Mouse (Mus musculus): Measurements from ENCODE around the gene Taf10.
A peak's percentile ranks its signal among the peaks of the same experiment; 100 is the strongest.

Gene Taf10

DNA sequence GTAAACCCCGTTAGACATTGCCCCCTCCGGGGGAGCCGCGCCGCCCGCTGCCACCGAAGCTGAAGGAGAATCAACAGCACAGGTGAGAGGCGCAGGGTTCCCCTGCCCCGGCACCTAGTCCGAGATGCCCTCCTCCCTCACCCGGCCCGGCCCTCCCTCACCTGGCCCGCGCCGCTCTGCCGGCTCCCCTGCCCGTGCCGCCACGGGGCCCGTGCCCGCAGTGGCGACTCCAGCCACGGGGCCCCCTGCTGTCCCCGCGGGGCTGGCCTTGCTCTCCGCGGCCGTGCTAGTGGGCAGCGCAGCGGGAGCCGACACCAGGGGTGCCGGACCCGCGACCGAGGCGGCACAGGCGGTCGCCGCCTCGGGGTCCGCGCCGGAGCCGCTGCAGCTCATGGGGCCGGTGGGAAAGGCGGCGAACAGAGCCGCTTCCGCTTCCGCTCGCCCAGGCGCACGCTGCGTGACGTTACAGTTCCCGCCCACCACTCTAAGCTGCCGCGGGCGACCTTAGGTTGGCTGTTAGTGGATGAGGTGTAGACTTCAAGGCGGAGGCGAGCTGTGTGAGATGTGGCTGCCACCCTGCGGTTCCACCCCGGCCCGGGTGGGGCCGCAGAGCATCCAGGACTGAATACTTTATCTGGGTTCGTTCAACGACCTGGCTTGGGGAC lies at the start of gene Taf10:
Taf10 (minus strand) TSS at position 436 of the 665 bp plus-strand sequence.
- DNase-seq (ENCODE audit: low read depth, low spot score), result peak; percentile 97

DNA sequence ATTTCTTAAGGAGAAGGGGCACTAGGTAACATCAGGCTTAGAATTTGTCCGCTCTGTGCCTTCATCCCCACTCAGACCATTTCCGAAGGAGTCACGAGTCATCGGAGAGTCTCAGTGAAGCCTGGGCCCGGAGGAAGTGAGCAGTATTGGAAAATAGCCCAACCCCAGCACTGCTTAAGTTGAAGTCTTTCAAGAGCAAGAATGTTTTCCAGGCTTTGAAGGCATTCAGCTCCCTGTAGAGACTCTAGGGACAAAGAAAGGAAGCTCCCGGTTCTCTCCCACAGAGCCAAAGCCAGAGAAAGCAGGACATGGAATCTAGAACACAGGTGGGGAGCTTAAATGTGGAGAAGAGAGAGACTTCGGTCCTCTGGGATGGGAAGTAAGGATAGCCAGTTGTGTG lies 49.5 kb upstream of the Taf10 start:
- no peak for DNase-seq (ENCODE audit: low read depth, low spot score)

DNA sequence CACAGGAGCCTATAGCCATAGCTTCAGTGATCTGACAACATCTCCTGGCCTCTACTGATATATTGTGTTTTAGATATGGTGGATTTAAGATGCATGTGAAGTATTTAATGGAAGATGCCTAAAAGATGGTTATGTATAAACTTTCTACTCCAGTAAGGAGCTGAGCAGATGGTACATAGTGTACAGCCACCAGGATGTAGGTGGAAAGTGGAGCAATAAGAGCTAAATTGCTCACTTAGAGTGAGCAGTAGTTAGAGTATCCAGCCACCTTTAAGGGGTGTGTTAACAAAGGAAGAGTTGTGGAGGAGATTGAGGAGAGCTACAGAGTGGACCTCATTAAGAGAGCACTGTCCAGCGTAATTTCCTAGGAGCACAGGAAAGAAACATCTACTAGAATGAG lies 47.0 kb upstream of the Taf10 start:
- DNase-seq (ENCODE audit: low read depth, low spot score), result no peak

DNA sequence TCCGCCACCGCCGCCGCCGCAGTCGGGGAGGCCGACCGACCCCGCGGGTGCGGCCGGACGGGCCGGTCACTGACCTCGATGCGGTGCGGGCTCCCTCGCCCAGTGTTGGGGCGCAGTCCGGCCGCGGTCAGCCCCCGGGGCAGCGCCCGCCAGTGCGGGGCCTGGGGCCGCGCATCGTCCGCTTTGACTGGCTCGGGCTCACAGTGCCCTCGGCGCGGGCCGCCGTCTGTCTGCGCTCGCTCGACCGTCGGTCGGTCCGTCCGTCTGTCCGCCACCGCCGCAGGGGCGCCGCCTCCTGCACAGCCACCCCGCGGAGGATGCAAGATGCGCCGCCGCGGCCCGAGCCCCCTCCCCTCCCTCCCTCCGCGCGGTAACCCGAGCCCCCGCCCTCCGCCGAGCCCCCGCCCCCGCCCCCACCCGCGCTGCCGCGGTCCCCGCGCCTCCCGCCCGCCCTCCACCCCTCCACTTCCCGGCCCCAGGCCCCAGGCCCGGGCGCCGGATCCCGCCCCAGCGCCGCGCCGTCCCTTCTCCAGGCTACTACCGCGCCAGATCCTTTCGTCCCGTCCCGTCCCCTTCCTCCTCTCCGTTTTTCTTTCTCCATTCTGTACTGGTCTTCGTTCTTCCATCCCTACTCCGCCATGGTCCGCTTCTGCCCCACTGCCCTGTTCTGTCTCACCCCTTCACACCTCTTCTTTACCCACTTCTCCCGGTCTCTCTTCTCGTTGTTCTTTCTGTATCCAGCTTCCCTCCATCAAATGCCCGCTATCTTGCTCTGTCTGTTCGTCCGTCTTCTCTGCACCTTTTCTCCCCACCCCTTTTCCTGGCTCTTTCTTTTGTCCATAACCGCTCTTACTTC lies 43.4 kb upstream of the Taf10 start, which contains the start of gene Dchs1:
Dchs1 (minus strand) TSS at position 370 of the 856 bp plus-strand sequence.
- peak; percentile 41 for DNase-seq (ENCODE audit: low read depth, low spot score)

DNA sequence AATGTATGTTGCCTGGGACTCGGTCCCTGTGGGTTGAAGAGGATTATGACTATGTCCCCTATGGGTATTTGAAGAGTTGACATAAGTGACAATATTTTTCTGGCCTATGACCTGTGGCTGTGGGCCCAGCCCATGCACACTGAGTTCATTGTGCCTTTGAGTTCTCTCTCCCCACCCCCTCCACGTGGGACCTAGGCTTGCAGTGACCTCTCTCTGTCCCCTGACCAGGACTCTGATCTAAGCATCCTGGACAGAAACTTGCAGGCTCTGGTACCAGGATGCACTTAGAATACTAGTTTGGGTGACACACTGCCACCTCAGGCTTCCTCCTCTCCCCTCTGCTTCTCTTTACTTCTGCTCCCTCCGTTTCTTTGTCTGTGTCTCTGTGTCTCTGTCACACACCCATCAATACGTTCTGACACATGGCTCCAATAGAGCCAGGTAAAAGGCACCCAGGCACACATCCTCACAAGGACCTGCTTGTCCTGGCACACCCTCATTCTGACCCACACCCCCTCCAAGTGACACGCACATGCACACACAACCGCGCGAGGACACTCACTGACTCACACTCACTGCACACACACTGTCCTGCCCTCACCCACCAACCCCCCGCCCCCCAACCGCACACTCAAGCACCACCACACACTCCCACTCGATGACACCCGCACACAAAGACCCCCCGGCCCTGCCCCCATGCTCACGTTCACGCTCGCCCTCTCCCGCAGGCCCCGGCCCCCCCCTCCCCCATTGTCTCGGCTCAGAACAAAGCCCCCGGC lies 42.5 kb upstream of the Taf10 start:
- DNase-seq (ENCODE audit: low read depth, low spot score), result peak; percentile 17

GRCm38 (mm10) chr7:105784556-105784955 lies 40.4 kb upstream of the Taf10 start:
- no peak for DNase-seq (ENCODE audit: low read depth, low spot score)

- no peak for DNase-seq (ENCODE audit: low read depth, low spot score)
Observed at GRCm38 (mm10) chr7:105783861-105784260, 39.7 kb upstream of the Taf10 start.

DNA sequence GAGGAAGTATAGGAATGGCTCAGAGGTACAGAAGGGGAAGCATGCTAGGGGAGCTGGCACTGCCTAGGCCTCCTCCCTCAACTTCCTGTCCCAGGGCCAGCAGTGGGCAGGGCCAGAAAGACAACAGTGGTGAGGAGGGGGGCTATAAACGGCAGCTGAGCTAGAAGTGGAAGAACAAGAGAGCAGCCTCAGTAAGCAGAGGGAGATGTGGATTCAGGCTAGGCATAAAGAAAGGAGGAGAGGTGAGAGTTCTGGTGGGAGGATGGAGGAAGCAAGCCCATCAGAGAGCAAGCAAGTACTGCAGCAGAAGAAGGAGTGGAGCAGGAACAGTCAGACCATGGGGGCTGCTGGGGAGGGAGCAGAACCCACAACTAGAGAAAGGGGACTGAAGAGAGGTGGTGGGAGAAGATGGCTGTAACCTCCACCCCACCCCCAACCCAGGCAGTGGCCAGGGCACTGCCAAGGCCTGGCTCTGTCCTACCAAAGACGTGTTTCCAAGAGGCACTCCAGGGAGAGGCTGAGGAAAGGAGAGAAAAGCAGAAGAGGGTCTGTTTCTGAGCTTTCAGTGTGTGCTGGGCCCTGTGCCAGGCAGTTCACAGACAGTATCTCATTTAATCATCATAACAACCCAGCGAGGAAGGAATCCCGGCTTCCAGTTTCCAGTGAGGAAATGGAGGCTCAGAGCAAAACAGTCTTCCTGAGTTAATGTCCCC lies 34.5 kb upstream of the Taf10 start:
- peak; percentile 36 for DNase-seq (ENCODE audit: low read depth, low spot score)

- DNase-seq (ENCODE audit: low read depth, low spot score), result no peak
Observed at GRCm38 (mm10) chr7:105777797-105778552, 33.8 kb upstream of the Taf10 start.

GRCm38 (mm10) chr7:105777316-105777715 lies 33.2 kb upstream of the Taf10 start:
- no peak for DNase-seq (ENCODE audit: low read depth, low spot score)

DNA sequence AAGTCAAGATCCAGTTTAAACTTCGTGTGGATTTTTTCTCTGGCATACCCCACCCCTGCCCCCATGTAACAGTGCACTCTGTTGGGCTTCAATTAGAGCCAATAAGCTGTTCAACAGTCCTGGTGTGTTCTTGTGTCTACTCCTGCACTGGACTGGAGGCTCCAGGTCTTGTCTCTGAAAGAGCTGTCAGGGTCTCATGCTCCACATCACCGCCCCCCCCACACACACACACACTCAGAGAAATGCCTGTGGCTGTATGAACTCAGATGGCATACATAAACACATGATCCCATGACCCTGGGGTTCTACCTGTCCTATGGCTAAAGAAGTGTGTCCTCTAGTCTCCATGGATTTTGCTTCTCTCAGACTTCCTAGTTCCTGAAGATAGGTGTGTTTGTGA lies 31.9 kb upstream of the Taf10 start:
- no peak for DNase-seq (ENCODE audit: low read depth, low spot score)

GRCm38 (mm10) chr7:105774661-105775060 lies 30.5 kb upstream of the Taf10 start:
- no peak for DNase-seq (ENCODE audit: low read depth, low spot score)

DNA sequence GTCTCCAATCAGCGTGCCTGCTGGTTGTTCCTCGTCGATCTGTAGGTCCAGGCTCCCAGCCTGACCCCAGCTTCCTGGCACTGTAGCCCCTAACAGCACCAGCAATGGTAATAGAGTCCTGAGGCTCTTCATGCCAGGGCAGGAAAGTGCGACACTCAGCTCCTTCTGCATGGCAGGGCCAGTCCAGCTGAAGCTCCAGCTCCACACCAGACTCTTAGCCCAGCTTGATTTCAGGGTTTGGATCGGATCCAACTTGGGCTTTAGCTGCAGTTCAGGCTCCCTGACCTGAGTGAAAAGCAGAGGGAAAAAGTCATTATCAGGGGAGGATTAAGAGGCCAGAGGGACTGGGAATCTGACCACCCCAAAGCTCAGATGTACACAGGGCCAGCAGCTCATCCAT lies 28.9 kb upstream of the Taf10 start:
- no peak for DNase-seq (ENCODE audit: low read depth, low spot score)

GRCm38 (mm10) chr7:105772331-105772730 lies 28.2 kb upstream of the Taf10 start:
- no peak for DNase-seq (ENCODE audit: low read depth, low spot score)

DNA sequence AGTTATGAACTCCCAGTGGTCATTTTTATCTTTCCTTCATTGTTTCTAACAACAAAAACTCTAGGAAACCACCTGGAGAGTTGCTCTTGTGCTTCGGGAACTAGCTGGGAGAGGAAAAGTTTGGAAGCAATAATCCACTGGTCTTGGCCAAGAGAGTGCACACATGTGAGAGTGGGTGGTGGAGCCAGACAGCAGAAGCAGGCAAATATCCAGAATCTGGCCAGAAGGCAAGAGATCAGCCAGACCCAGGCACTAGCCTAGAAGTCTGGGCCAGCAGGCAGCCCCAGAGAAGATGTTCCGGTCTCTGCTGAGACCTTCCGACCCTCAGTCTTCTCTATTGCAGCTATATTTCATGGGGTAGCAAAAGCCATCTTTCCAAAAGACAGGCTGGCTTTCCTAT lies 25.8 kb upstream of the Taf10 start:
- DNase-seq (ENCODE audit: low read depth, low spot score), result no peak

- DNase-seq (ENCODE audit: low read depth, low spot score), result no peak
Observed at GRCm38 (mm10) chr7:105767729-105768165, 23.6 kb upstream of the Taf10 start.

DNA sequence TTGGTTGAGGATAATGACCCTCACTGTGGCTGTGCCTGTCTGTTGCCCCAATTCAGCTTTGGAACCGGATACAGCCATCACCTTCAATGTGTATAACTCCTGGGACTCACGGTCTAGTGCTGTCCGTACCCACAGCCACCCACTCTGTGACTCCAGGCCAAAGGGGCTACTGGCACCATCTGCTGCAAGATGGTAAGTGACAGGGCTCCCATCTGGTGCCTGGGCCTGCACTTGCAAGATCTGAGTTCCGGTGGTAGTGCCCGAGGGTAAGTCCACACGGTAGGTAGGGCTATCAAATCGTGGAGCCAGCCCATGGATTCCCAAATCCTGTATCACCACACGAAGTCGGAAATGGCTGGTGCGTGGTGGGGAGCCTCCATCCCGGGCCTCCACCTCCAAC lies 20.2 kb upstream of the Taf10 start:
- DNase-seq (ENCODE audit: low read depth, low spot score), result no peak

GRCm38 (mm10) chr7:105762517-105763270 lies 18.5 kb upstream of the Taf10 start:
- DNase-seq (ENCODE audit: low read depth, low spot score), result no peak

DNA sequence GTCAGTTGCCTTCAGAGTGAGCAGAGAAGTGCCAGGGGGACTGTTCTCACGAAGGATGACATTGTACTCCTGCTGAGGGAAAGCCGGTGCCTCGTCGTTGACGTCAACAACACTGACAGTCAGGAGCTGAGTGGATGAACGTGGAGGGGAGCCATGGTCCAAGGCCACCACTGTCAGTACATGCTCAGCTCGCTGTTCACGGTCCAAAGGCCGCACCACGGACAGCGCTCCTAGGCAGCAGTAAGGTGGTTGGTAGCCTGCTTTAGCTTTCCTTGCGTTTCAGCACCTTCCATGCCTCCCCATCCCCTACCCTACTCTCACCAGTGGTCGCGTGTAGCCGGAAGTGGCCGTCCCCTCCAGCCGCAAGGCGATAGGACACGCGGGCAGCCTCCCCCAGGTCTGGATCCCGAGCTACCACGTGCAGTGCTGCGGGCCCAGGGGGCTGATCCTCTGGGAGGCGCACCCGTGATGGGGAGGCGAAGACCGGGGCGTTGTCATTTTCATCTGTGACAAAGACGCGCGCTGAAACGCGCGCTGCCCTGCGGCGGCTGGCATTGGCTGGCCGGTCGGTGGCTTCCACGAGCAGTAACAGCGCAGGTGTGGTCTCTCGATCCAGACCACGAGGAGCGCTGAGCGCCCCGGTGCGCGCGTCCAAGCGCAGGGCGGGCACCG lies 17.8 kb upstream of the Taf10 start:
- DNase-seq (ENCODE audit: low read depth, low spot score), result no peak

Measured in CD4-positive, CD25-positive, alpha-beta regulatory T cell, adult 2 months (primary cell).